Mouse (Mus musculus) thymus, postnatal 25 days (tissue): ENCODE data around the gene Slc4a8.

ENCODE experiments used
- DNase-seq: peaks from one replicate; pipeline ENCODE4 v3.0.0; 2022

The Slc4a8 gene

DNA sequence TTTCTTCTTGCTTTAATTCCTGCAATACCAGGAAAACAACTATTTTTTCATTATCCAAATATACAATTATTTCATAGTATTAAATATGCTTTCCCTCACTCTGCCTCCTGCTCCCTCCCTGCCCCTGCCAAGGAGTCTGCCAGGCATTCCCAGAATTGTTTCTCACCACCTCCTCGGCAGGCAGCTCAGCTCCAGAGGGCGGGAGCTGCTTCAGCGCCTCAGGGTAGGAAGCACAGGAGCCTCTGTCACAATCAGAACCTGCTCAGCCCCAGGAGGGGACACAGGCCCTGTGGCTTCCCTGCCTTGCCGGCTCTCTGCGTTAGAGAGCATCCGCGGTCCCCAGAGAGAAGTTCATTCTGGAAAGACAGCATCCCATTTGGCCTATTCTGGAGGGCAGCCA lies 71.2 kb downstream of the Slc4a8 start:
- DNase-seq: no peak

DNA sequence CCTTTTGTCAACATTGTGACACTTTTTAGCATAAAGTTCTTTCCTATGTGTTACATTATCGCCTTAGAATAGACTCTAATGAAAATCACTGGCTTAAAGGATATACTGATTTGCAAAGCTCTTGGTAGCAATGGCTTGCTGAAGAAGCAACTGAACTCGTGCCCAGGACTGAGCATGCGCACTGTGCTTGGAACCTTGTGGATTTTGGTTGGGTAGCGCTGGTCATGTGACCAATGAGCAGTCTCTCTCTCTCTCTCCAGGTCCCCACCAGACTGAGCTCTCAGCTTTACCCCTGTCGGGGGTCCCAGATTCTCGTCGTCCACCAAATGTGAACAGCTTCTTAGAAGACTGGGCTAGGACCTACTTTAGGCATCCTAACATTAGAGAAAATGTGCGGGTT lies 75.2 kb downstream of the Slc4a8 start:
- no peak for DNase-seq

- peak; percentile 49 for DNase-seq
Observed at GRCm38 (mm10) chr15:100838607-100839207, 77.2 kb downstream of the Slc4a8 start.

- DNase-seq: peak; percentile 21
Observed at GRCm38 (mm10) chr15:100844336-100844735, 82.8 kb downstream of the Slc4a8 start.

DNA sequence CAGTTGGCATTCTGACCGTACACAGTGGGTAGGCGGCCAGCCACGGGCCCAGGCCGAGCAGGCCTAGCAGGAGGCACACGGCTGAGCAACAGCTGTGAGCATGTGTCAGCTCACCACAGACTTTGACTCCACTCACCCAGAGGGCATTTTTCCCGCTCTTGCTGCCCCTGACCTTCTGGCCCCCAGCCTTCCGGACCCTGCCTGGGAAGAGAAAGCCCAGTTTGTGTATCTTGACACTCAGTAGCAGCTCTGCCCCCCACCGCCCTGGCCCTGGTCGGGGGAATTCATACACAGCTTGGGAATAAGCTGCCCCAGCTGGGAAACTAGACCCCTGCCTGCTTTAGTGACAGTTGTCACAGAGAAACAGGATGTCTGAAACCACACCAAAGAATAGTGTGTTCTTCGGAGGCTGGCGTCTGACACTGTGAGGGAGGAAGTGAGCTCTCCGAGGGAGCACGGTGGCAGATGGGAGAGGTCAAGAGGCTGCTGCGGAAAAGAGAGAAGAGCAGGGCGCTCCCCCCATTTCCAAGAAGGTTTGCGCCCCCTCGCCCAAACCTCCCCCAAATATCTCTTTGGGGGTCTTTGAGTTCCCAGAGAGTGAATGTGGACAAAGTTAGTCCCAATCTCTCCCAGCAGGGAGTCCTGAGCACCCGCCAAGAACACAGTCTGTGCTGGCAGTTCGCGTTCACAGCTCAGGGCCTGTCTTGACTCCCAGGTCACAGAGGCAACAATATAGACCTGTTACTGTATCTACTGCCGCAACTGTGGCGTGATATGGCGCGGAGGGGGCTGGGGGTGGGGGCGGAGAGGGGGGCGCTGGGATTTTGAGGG lies 83.7 kb downstream of the Slc4a8 start:
- peak; percentile 82 for DNase-seq

GRCm38 (mm10) chr15:100847193-100847592 lies 85.6 kb downstream of the Slc4a8 start:
- DNase-seq: peak; percentile 15

DNA sequence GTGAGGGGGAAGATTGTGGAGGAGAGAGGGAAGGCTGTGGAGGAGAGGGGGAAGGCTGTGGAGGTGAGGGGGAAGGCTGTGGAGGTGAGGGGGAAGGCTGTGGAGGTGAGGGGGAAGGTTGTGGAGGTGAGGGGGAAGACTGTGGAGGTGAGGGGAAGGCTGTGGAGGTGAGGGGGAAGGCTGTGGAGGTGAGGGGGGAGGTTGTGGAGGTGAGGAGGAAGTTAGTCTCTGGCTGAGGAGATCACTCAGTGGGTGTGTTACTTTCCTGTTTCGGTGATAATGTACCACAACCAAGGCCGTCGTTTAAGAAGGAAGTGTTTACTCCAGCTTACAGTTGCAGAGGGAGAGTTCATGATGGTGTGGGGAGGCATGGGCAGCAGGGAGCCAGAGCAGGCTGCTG lies 96.0 kb downstream of the Slc4a8 start:
- DNase-seq: no peak

GRCm38 (mm10) chr15:100860856-100861255 lies 99.3 kb downstream of the Slc4a8 start:
- no peak for DNase-seq

DNA sequence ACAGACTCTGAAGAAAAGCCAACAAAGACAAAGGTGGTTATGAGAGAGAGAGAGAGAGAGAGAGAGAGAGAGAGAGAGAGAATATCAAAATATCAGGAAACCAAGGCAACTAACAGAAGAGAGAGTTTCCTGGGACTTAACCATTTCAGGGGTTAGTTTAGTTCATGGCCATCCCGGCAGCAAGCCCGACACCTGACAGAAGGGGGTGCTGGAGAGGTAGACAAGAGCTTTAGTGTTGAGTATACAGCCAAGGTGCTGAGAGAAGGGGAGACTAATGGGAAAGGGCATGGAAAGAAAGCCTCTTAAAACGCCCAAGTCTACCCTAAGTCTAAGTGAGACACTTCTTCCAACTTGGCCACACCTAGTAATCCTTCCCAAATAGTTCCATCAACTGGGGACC lies 104.0 kb downstream of the Slc4a8 start:
- DNase-seq: no peak

DNA sequence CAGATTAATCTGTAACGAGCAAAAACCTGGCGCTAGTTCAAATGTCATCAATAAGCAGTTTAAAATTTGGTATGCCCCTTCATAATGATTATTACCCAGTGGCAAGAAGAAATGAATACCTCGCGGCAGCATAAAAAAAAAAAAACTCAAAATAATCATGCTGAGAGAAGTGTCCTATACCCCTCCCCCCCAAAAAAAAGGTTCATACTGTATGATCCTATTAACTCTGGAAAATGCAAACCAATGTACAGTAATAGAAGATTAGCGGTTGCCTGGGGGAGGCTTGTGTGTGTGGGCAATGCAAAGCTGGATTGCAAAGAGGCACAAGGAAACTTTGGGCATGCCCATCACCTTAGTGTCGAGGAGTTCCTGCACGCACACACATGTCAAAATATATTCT lies 108.0 kb downstream of the Slc4a8 start, which contains the start of gene Scn8a:
Gene Scn8a, plus strand, starts transcription at position 301 of the 400 bp plus-strand sequence.
- no peak for DNase-seq

GRCm38 (mm10) chr15:100870001-100870774 lies 108.6 kb downstream of the Slc4a8 start:
- peak; percentile 56 for DNase-seq

DNA sequence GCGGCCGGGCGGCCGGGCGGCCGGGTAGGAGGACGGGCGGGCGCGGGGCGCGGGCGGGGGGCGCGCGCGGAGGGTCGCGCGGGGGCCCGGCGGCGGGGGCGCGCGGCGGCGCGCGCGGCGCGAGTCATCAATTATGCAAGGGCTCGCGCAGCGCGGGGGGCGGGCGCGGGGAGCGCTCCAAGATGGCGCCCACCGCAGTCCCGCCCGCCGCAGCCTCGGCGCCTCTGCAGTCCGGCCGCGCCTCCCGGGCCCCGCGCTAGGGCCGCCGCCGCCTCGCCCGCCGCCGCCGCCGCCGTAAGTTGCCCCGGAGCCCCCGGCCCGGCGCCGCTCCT lies 109.2 kb downstream of the Slc4a8 start:
- peak; percentile 4 for DNase-seq

GRCm38 (mm10) chr15:100871107-100872011 lies 109.8 kb downstream of the Slc4a8 start:
- DNase-seq: no peak

- peak; percentile 67 for DNase-seq
Observed at GRCm38 (mm10) chr15:100873155-100873554, 111.6 kb downstream of the Slc4a8 start.
